Mouse (Mus musculus) CD8-positive naive resting alpha-beta T cell, adult 2 months (primary cell): ENCODE data around the gene Cox4i1.

ENCODE experiments used
- DNase-seq, 2 experiments: peaks; one replicate each; pipeline ENCODE4 v3.0.0; 2022; ENCODE audit warnings: low read depth in 2 of 2, low spot score in 2 of 2

Cox4i1 gene

GRCm38 (mm10) chr8:120693861-120694493 is 26.0 kb downstream of the Cox4i1 start:
- DNase-seq: no peak

GRCm38 (mm10) chr8:120696401-120697153 is 28.6 kb downstream of the Cox4i1 start:
- no peak for DNase-seq

GRCm38 (mm10) chr8:120697154-120697978 is 29.3 kb downstream of the Cox4i1 start:
- peak in 1 of 2 experiments; percentile 36 for DNase-seq

- DNase-seq: peak; percentile 29 to 42
These were observed 29.9 kb downstream of the Cox4i1 start for GRCm38 (mm10) chr8:120697979-120698272.

- no peak for DNase-seq
These were observed 30.4 kb downstream of the Cox4i1 start for GRCm38 (mm10) chr8:120698426-120698825.

GRCm38 (mm10) chr8:120699079-120699478 is 31.1 kb downstream of the Cox4i1 start:
- DNase-seq: no peak

- no peak for DNase-seq
These were observed 31.5 kb downstream of the Cox4i1 start for GRCm38 (mm10) chr8:120699565-120699964.

- DNase-seq: no peak
These were observed 32.0 kb downstream of the Cox4i1 start for GRCm38 (mm10) chr8:120700053-120700452.

GRCm38 (mm10) chr8:120701758-120702465 is 33.9 kb downstream of the Cox4i1 start:
- peak; percentile 31 to 56 for DNase-seq

GRCm38 (mm10) chr8:120704203-120704602 is 36.2 kb downstream of the Cox4i1 start:
- DNase-seq: no peak

- DNase-seq: no peak
These were observed 37.1 kb downstream of the Cox4i1 start for GRCm38 (mm10) chr8:120705163-120705562.

- no peak for DNase-seq
These were observed 38.2 kb downstream of the Cox4i1 start for GRCm38 (mm10) chr8:120706193-120706592.

- no peak for DNase-seq
These were observed 41.2 kb downstream of the Cox4i1 start for GRCm38 (mm10) chr8:120709176-120709575.

GRCm38 (mm10) chr8:120715200-120715599 is 47.2 kb downstream of the Cox4i1 start:
- DNase-seq: no peak

GRCm38 (mm10) chr8:120715996-120716680 is 48.1 kb downstream of the Cox4i1 start:
- DNase-seq: no peak

GRCm38 (mm10) chr8:120719586-120720236 is 51.7 kb downstream of the Cox4i1 start:
- no peak for DNase-seq

- DNase-seq: no peak
These were observed 55.0 kb downstream of the Cox4i1 start for GRCm38 (mm10) chr8:120723025-120723424.
